Mouse (Mus musculus) erythroid progenitor cell, adult 5-6 weeks (primary cell): Measurements from ENCODE around the gene Dnmt3b. TPM values are rescaled to one million over a fixed set of nuclear protein-coding genes. Genes with fewer than 3 reads are reported as not detected.
"Not testable (repeated sequence)": the region's sequence is repeated elsewhere in the genome, so short reads cannot be mapped to it uniquely, and the experiment has no call there.

Experiments used
- ATAC-seq: replicated peaks from 2 replicates; pipeline ENCODE4 v1.8.0; 2016; ENCODE audit warnings: moderate number of reproducible peaks, mild to moderate bottlenecking, moderate TSS enrichment, inconsistent platforms; ENCODE audit not compliant: poor library complexity, low FRiP score, severe bottlenecking
- total RNA-seq, 2 experiments: library from RNA; stranded (forward) in 1 of 2; stranded (reverse) in 1 of 2; fragments of 150-400 nt in 1 of 2; fragments of 186-747, 209-891 nt in 1 of 2; gene quantifications; 2 replicates each; pipeline versions ENCODE4 v1.2.3 to v1.2.4; 2015 to 2017; ENCODE audit warnings: low replicate concordance in 2 of 2

The Dnmt3b gene
- total RNA-seq, 2 experiments from 2014 or later, result 0.98 TPM; not detected in 1

DNA sequence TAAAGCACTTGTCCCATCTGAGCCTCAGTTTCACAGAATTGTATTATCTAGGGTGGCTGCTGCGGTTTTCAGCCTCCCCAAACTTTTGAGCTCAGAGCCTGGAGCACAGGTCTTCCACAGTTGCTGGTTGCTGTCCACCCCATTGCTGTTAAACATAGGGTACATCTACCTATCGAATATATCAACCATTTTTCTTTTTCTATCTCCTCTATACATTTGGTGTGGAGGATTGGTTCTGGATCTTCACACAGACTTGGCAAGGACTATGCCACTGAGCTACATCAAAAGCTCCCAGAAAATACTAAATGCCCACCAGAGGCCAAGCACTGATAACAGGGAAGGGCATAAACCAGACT lies 16.4 kb upstream of the Dnmt3b start:
- no peak for ATAC-seq

GRCm38 (mm10) chr2:153633259-153633658 lies 16.0 kb upstream of the Dnmt3b start:
- ATAC-seq, result no peak

DNA sequence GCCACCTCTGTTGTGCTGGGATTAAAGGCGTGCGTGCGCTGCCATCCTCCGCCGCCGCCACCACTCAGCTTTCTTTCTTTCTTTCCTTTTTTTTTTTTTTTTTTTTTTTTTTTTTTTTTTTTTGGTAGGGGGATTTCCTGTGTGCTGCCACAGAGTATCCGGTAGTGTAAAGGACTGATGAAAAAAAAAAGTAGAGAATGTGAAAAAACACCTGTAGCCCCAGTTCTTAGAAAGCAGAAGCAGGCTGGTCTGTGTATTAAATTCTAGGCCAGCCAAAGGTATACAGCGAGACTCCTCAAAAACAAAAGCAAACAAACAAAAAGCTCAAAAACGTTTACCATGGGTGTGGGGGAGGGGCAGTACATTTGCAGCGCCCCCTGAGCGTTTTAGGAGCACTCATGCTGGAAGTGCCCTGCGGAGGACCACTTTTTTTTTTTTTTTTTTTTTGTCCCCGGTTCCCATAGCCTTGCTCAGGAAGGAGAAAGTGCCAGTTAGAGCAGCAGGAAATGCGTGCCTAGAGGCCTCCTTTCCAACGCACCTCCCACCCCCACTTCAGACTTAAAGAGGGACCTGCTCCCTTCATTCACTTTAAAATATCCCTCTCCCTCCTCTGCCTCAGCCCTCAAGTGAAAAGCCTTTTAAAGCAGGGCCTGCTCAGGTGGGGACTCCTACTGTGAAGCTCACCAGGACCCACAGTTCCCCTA lies 10.1 kb upstream of the Dnmt3b start:
- no peak for ATAC-seq

DNA sequence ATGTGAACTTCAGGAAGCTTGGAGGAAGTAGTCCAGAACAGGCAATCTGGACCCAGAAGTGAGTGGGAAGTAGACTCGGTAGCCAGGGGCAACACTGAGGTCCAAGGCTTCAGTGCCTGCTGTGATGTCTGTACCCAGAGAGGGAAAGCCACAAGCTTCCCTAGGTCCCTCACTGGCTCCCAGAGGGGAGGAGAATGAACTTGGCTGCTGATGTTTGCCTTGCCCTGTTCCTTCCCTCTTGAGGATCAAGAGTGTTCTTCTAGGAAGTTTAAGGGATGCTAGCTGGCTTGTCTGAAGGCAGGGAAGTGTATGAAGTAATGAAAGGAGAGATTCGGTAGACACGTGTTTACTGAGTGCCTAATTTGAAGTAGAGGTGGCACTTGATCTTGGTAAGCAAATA lies 6.8 kb upstream of the Dnmt3b start:
- no peak for ATAC-seq

GRCm38 (mm10) chr2:153642999-153643398 lies 6.3 kb upstream of the Dnmt3b start:
- ATAC-seq, result no peak

DNA sequence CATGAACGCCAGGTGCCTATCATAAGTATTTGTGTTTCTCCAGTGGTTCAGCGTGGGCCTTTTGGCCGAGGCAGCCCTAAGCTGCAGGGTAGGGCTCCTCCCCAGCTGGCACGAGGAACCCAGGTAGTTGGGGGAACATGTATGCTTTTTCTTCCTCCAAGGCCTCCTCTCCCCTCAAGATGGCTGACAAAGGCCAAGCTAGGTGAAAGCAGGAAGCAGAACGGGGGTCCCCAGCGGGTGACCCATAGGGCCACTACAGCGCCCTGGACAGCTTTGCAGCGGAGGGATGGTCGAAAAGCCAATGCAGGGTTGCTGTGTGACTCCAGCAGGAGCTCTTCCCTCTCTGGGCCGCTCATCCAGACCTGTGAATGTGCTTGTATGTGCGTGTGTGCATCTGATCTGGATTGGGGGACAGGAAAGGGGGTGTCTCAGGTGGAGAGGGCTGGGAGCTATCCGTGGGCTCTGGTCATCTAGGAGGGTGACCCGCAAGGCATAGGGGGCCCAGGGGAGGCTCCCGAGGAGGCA lies 415 bp upstream of the Dnmt3b start:
- no peak for ATAC-seq

- no peak for ATAC-seq
These were observed 901 bp downstream of the Dnmt3b start for GRCm38 (mm10) chr2:153650014-153650687.

DNA sequence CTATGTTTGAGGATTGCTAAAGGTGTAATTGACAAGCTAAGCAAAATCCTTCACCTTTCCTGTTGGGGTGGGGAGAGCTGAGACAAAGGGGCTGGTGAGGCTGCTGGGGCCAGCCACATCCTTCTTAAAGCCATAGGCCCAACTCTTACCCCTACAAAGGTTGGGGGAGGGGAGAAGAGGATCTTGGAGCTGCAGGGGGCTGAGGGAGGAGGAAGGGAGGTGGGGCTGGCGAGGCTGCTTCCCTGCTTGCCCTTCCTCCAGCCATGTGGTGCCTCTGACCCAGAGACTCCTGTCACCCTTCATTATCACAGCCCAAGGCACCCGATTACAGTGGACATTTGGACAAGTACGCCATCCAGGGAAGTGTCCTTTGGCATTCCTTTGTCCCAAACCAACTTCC lies 2.4 kb downstream of the Dnmt3b start:
- no peak for ATAC-seq

- not testable (repeated sequence) for ATAC-seq
These were observed 8.4 kb downstream of the Dnmt3b start for GRCm38 (mm10) chr2:153657659-153658058.

- no peak for ATAC-seq
These were observed 11.4 kb downstream of the Dnmt3b start for GRCm38 (mm10) chr2:153660616-153661015.

DNA sequence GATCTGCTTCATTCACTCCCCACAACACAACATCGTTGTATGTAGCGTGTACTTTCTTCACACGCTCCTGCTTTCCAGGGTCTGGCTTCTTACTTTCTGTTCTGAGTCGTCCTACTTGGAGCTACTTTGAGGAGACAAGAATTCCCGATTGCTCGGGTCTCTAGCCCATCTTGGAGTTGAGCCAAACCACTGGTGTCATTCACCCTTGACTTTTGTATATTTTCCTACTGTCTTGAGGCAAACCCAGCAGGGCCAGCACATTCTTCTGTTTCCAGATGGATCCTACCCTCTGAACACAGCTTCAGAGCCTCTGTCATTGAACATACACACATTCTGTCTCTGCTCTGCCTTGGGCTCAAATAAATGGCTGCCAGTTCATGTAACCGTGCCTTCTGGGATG lies 16.2 kb downstream of the Dnmt3b start:
- no peak for ATAC-seq

GRCm38 (mm10) chr2:153668754-153669376 lies 19.6 kb downstream of the Dnmt3b start:
- ATAC-seq, result peak; percentile 51; the same call in 1 of the 2 replicates

DNA sequence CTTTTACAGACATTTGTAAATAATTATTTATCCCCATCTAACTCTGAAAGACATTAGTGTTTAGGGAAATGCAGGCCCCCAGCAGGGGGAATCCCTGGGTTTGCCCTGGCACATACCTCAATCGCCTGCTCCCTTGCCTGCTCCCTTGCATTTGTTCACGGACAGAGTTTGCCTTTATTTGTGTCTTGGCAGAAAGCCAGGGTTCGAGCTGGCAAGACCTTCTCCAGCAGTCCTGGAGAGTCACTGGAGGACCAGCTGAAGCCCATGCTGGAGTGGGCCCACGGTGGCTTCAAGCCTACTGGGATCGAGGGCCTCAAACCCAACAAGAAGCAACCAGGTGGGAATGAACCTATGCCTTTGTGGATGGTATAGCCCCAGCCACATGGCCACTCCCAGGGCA lies 20.9 kb downstream of the Dnmt3b start:
- no peak for ATAC-seq

GRCm38 (mm10) chr2:153672619-153673018 lies 23.4 kb downstream of the Dnmt3b start:
- no peak for ATAC-seq

DNA sequence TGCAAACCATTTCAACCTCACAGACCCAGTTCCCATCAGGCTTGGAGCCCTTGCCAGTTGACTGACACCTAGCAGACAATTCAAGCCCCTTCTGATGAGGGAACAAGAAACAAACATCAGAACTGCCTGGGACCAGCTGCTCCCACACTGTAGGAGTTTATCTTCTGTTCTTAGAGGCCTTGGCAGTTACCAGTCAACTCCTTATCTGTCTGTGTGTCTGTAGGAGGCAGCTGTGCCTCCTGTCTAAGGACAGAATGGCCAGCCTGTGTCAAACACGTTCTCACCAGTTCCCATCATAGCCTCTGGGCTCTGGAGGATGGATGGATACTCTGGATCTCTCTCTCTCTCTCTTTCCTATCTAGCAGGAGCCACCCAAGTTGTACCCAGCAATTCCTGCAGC lies 26.1 kb downstream of the Dnmt3b start:
- peak; percentile 55 for ATAC-seq

DNA sequence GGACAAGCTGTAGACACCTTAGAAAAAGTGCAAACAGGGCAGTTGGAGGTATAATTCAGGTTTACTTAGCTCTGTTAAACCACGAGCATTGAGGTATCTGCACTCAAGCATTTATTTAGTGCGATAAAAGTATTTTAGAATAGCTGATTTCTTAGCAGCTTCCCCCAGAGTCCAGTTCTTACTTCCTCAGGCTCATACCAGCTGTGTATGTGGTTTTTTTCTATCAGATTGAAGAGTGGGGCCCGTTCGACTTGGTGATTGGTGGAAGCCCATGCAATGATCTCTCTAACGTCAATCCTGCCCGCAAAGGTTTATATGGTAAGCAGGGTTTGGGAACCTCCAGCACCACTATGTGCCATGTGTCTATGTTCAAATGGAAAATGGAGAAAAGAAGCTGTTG lies 27.7 kb downstream of the Dnmt3b start:
- ATAC-seq, result no peak

- no peak for ATAC-seq
These were observed 28.3 kb downstream of the Dnmt3b start for GRCm38 (mm10) chr2:153677550-153677949.

GRCm38 (mm10) chr2:153679959-153680358 lies 30.7 kb downstream of the Dnmt3b start:
- ATAC-seq, result no peak

- not testable (repeated sequence) for ATAC-seq
These were observed 44.2 kb downstream of the Dnmt3b start for GRCm38 (mm10) chr2:153693413-153693812.

GRCm38 (mm10) chr2:153694462-153695085 lies 45.3 kb downstream of the Dnmt3b start:
- ATAC-seq, result peak; percentile 83
